Mouse (Mus musculus) kidney, postnatal 4 days (tissue): Measurements from ENCODE around the gene Copz2.

Source experiments
- DNase-seq, 2 experiments: peaks; one replicate each; pipeline ENCODE4 v3.0.0; 2021; ENCODE audit warnings: mixed read lengths in 2 of 2

Gene Copz2

DNA sequence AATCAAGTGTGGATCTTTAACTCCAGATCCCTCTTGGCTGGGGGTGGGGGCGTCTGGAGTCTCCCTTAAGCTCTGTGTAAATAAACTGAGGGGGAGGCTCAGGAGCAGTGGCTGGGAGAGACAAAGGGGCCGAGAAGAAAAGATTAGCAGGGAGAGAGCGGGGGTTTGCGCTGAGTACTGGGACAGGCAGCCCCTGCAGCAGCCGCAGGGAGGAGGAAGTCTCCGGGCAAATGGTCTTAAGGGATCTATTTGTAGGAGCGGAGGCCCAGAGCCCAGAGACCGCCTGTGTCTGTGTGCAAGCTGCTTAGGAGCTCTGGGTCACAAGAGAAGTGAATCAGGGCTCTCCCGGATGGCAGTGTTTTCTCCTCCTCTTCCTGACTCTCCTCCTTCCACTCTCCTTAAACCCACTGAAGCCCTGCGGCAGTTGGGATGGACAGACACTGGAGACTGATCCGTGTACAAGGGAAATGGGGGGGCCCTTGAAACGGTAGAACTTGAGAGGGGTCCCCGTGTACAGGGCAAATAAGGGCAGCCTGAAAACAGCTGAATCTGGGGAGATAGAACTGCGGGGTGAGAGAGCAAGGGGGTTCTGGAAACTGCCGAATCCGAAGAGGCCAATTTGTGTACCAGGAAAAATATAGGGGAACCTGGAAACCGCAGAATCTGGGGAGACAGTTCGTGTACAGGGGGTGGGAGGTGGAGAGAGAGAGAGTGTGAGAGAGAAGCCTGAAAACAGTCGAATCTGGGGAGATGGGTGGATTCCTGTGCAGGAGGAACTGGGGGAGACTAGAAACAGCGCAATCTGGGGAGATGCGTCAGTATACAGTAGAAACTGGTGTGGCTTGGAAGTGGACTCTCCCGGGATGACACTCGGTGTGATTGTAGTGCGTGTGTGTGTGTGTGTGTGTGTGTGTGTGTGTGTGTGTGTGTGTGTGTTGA lies 23.0 kb downstream of the Copz2 start:
- DNase-seq: peak; percentile 50 to 61

DNA sequence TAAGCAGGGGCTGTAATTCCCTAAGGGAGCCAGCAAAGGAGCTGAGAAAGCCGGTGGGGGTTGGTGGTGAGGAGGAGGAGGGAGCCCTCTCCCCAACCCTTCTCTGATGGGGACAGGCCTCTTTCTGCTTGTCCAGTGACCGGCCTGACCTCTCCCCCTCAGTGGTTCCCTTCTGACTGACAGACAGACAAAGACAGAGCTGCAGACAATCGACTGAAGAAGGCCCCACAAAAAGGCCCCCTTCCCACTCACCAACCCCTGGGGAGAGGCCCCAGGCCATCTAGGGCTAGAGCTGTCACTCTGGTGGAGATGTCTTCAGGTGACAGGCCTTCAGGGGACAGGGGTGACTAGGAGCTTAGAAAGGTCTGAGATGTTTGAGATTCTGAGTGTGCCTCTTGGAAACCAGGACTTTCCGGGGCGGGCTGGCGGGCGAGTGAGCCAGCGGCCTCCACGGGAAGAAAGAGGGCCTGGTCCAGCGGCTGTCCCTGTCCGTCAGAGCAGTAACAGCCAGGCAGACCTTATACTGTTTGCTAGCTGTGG lies 24.0 kb downstream of the Copz2 start:
- peak in 1 of 2 experiments; percentile 29 for DNase-seq

DNA sequence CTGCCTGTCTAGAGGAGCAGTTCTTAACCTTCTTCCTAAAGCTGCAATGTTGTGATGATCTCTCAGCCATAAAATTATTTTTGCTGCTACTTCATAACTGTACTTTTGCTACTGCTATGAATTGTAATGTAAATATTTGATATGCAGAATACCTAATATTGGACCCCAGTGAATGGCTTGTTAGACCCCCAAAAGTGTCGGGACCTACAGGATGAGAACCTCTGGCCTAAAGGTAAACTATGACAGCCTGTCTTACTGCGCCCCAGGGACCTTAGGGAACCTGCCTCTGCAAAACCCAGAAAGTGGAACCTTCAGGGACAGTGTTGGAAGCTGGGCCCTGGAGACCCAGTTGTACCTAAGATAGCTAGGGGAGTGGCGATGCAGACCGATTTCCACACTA lies 25.6 kb downstream of the Copz2 start:
- no peak for DNase-seq

DNA sequence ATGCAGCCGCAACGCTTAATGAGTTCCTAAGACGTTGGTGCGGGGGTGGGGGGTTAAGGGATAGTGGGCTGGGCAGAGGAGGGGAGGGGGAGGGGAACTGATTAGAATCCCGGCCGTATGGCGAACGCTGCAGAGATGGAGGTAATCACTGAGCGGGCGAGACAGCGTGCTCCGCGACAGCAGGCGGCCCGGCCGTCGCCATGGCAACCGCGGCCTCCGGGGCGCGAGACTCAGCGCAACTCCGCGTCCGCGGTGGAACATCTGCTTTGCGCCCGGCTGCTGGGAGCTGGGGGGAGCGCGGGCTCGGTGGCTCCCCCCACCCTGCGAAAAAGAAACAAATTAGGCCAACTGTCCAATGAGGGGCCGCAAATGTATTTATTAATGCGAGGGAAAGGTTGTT lies 26.1 kb downstream of the Copz2 start:
- DNase-seq: peak; percentile 84 to 90

DNA sequence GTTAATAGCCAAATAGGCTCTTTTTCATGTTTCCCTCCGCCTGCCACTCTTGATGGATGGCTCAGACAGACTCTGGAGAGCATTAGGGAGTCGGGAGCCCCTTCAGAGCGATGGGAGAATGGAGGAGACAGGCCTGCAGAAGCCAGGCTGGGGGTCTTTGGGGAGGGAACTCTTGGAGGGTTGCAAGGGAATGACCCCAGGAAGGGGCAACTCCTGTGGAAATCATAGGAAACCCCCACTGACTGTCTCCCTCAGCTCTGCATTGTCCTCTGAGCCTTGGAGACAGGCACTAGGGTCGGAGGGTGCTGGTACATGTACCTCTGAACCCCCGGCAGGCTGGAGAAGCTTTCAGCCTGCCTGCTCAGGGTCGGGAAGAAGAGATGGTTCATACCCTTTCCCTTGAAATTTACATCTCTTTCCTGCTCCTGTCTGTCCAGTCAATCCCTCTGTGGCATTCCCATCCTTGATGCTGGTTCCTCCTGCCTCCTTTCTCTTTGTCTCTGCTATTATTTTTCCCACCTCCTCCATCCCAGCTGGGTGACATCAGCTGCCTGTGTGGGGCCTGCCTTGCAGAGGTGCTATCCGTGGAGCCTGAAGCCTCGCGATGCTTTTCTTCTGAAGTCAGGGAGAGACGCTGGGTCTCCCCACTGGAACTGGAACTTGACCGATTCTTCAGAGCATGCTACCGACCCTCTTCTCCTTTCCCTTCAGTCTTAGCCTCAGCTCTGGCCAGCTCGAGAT lies 26.8 kb downstream of the Copz2 start:
- peak in 1 of 2 experiments; percentile 48 for DNase-seq

DNA sequence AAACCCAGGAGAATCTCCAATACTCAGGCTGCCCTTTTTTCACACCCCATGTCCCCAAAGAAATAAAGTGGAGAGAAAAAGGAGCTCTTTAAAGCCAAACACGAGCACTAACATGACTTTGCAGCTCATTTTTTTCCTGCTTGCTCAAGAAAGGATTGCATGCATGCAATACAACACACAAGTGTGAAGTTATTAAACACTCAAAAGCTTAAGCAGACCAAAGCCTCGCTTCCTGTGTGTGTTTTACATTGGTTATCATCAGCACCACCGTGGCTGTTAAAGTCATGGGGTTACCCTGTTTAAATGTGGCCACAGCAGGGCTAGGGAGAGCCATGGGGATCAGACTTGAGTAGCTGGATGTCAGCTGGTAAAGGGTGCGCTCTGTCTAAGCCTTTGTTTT lies 27.4 kb downstream of the Copz2 start:
- DNase-seq: no peak

DNA sequence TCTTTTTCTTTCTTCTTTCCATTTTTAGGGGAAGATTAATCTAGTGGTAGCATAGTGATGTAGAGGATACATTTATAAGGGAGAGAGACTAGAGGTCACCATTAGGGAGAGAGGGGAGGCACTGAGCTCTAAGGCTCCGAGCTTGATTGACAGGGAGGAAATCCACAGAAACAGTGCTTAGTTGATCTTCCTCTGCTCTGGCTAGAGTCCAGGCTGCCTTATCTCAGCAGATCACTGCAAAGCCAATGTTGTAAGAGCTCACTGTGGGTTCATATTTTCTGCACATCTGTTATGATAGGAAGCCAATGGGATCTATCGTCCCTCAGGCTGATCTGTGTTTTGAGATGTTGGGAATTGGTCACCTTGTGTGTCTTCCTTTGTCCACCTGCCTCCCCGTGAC lies 29.0 kb downstream of the Copz2 start:
- DNase-seq: no peak

DNA sequence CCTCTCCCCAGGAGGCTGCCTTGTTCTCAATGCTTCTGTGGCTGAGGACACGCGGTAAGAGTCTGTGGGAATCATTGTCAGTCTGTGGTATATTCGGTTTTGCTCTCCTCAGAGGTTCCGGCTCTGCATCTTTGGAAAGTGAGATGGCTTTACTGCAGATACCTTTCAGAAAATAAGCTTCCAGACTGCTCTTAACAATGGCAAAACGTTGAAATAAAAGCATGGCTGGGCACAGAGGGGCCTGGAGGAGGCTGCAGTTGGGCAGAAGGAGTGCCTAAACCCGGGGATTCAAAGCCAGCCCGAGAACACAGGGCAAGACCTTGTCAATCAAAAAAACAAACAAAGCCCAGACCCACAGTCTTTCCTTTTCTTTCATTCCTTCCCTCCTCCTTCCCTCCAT lies 29.7 kb downstream of the Copz2 start:
- no peak for DNase-seq

DNA sequence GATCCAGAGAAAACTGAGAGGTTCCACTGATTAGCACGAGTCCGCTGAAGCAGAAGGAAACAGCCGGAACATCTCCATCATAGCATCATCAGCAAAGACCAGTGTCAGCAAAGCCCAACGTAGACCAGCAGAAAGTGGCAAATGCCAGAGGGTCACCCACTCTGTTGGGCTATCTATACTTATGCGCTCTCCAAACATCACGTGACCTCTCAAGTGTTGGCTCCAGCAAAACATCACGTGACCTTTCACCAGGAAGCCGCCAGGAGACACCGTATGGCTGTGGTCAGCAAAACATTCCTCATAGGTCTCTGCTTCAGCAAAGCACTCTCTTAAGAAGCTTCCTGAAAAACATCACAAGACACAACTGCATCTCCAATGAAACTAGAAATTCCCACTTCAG lies 30.6 kb downstream of the Copz2 start:
- no peak for DNase-seq

DNA sequence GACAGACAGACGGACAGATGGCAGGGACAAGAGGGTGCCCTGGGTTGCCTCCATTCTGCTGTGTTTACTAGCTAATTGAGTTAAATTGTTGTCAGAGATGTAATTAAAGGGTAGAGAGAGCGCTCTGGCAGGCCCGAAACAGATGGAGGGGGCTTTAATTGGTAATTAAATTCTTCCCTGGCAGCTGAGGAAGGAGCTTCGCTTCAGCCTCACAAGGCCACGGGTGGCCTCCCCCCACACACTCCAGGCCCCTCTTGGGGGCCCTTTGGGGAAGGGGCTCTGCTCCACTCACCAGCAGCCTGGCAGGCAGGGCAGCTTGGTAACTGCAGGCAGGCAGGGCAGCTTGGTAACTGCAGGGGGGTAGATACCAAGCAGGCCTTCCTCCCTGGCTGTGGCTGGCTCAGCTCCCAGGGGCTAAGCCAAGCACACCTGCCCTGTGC lies 36.3 kb downstream of the Copz2 start:
- DNase-seq: no peak

DNA sequence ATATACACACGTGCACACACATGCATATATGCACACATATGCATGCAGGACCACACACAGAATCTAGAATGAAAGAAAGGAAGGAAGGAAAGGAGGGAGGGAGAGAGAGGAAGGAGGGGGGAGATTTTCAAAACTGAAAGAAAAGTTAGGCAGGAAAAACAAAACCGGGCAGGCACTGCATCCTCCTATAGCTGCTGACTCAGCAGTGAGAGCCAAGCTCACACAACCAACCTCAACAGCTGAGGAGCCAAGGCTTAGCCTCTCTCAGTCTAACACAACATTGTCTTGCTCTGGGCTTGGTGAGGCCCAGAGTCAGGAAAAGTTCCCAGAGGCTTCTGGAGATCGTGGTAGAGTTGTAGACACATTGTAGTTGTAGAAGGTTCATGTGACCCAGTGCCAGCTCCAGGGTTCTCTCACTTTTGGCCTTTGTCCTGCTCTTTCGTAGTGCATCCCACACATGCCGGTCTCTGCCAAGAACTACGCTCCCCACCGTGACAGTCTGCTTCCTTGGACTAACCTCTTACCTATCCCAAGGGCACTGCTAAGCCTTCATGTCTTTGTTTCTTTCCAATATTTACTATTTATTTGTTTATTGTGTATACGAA lies 37.4 kb downstream of the Copz2 start:
- no peak for DNase-seq

DNA sequence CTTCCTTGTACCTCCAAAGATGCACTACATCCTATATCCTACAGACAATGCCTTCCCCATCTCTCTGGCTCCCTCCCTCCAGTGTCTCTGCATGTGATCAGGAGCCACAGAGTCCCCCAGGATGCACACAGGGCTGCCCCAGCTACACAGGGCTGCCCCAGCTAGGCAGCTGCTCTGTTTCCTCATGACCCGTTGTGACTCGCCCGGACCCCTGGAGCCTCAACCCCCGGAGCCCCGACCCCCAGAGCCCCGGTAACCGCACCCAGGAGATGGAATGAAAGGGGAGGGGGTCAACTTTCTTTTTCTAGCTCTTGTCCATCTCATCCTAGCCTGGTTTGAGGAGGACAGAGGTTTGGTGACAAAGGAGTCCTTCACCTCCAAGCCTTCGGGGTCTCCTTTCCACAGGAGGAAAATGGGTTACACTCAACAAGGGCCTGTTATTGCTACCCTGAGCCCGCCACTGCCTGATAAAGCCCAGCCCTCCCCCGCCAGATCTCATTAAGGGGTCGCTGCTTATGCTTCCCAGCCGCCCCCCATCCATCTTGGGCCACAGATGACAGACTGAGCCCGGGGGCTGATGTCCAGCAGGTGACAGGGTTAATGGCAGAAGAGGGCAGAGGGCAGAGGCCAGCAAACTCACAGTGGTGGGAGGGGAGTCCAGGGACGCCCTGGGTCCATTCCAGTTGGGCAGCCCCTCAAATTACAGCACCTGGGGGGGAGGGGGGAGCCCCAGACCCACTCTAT lies 42.3 kb downstream of the Copz2 start:
- no peak for DNase-seq

DNA sequence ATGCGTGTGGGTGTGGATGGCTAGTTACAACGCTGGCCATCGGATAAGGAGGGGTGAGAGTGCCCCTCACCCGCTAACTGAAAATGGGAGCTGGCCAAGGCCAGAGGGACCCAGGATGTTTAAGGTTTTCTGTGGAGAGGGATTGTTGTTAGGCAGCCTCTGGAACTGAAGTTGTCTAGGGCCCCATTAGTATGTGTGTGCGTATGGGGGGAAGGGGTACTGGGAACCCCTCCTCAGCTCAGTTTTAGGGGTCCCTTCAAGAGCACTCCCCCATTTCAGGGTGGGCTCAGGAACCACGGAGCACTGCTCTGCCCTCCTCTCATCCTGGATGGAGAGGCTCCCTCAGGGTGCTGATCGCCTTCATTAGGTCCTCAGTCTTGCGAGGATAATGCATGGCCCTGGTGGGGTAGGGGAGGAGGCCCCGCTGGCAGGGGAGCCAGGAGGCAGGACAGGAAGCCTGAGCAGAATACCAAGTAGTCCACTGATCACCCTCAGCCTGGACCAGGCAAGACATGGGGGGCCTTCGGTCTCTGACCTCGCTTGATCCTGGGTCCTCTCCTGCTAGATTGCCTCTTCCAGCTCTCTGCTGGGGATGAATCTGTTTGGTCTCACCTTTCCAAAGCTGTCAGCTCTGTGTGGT lies 43.7 kb downstream of the Copz2 start:
- peak in 1 of 2 experiments; percentile 33 for DNase-seq

DNA sequence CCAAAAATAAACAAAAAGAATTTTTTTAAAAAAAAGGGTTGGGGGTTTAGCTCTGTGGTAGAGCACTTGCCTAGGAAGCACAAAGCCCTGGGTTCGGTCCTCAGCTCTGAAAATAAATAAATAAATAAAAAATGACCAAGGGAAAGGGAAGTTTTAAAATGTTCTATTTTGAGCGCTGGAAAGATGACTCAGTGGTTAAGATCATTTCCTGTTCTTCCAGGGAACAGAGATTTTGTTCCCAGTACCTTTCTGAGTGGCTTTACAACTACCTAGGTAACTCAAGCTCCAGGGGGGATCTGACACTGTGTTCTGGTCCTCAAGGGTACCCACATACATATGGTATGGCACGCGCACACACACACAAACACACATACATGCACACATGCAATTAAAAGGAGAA lies 46.2 kb downstream of the Copz2 start:
- no peak for DNase-seq

DNA sequence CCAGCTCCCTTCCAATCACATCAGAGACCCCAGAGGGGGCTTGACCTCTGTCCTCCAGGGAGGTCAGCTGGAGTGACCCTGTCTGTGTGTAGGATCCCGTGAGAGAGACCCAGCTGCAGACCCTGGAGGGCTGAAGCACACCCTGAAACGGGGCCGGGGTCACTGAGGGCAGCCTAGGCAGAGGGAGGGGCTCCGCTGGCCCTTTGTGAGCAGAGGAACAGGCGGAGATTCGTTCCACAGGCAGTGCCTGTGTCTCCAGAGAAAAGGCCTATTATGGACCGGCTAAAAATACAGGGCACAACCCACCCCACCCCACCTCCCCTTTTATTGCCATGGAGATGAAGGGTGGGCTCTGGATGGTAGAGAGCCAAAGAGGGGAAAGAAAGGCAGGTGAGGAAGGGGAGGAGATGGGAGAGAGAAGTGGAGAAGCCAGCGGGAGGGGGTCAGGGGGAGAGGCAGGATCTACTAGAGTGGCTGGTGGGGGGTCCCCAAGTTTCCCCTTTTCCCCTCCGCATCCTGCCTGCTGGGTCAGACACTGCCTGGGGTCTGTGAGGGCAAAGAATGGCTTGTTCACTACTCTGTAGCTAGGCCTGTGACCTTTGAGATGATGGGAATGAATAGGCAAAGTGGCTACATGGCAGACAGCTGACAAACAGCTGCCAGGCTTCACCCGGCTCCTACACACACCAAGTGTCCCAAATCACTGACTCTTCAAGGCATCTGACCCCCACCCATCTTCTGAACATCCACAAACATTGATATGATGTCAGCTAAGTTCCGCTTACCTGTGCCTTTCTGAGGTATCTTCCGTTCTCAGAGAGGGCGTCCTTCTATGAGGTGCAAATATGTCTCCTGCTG lies 50.0 kb downstream of the Copz2 start:
- DNase-seq: no peak

DNA sequence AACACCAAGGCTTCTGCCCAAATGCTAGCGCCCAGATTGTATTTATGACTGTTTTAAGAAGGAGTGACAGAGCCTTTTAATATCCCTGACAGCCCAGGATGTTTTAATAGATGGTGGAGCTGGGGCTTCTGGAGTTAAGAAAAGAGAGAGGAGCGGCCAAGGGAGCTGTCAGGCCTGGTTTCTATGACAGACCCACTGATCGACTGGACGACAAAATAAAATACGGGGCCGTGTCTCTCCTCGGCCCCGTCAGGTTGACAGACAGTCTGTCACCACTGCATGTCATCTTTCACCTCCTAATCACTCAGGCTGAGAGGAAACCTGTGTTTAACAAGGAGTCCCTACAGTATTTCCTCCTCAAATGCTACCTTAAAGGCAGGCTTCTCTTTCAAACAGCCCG lies 51.7 kb downstream of the Copz2 start:
- no peak for DNase-seq

DNA sequence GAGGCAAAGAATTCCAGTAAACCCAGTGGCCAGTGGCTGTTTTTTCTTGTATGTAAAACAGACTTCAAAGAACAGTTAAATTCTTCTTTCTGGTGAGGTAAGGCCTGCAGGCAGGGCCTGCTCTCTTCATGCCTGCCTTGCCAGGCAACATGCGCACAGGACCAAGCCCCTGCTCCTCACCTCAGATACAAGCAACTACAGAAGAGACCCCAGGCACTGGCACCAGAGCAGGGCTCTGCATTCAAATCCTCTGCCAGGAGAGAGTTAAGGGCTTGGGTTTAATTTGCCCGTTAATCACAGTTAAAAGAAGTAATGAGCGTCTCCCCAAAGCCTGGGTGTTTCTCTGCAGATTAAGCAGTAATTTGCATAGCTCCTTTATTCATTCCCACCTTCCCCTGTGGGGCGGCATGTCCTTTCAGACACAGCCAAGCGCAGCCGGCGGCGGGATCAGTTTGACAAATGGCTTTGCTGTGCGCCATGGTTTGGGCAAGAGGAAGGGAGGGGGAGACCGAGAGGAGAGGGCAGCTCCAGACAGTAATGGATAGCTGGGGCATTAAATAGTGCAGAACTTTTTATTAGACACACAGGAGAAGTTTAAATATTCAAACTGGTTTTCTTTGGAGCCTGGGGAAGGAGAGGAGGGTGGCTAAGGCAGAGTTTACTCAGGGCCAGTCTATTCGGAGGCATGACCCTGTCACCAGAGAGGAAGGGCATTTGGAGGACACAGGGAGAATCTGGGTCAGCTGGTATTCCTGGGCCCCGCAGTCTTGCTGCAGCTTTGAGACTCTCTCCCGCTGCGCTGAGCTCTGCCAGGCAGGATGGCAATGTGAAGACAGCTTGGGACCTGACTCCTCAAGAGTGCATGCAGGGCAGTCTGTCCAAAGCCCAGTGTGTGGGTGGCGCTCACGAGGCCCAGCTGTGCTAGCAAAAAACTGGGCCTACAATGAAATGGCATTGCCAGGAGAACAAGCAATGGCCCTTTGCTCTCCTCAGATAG lies 53.3 kb downstream of the Copz2 start:
- DNase-seq: peak; percentile 50 to 67

DNA sequence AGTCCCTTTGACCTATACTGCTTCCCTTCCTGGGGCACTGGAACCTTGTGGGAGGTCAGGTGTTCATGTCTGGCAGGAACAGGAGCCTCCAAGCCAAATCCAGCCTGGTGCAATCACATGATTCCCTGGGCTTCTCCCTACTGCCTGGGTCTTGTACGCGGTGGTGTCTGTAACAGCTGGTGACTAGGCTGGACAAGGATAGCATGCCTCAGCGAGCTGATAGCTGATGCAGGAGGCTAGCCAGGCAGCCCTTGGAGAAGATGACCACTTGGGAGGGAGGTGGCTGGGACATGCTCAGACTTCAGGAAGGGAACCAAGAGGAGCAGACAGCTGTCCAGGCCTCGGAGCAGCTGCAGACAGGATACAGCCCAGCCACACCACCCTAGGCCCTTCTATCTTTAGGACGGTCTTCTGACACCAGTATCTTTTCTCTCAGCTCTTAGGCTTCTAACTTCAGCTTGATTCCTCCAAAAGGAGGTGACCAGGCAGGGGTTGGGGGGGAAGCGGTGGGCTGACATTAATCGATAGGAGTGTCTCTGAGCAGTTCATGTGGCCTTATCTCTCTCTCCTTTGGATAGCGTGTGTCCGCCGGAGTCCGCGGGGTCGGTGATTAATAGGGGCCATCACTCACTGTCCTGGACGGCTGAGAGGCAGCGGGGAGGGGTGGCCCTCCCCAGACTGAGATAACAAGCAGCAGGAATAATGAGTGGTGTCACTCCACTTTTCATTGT lies 56.9 kb downstream of the Copz2 start:
- DNase-seq: no peak

DNA sequence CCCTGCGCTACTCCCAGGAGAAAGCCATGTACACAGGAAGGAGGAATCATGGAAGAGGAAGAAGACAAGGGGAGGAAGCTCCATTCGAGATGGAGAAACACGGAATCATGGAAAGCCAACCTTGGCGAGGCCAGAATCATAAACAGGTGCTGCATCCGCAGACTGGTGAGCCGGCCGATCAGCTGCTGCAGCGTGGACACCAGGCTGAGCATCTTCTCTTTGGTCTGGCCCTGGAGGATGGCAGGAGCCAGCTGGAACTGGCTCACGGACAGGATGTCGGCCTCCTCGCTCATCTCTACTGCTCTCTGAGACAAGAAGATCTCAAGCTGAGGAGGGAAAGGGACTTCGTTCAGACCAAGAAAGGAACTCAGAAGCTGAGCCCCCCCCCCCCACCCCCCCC lies 58.9 kb downstream of the Copz2 start:
- DNase-seq: no peak
